9 mouse cellular contexts compared by ENCODE assay signal in genomic region chr8:124569100-124569499, GRCm38 (mm10). TPM values are rescaled to one million over a fixed set of nuclear protein-coding genes. Genes with fewer than 3 reads are reported as not detected.
DNase-seq lines count a peak whose midpoint lies in the region; ATAC-seq and TF ChIP-seq lines count a peak whose summit lies in the region.
"Had no signal": no experiment of that assay in that cellular context is flagged by ENCODE, and none has a peak within 500 bp of the region (broad histone marks: within the 10 kb centered on the region; RNA-seq: fewer than 3 reads in every experiment).

No protein-coding gene starts in this region.

- no peaks in the 10 kb centered on the region for H3K9me3 ChIP-seq in heart, embryonic 12.5 days (replicated peaks)
- no peaks in the 10 kb centered on the region for H3K9me3 ChIP-seq in stomach, postnatal 0 days (ENCODE audit: control insufficient read depth, low read length)
- no peaks in the 10 kb centered on the region for H3K9me3 ChIP-seq in intestine, embryonic 15.5 days
- H3K9me3 ChIP-seq: midbrain, embryonic 12.5 days had no signal

- WGBS in heart, adult 2 months: 46% methylated on average over 2 of the region's 2 CpGs
- 71% methylated on average over 2 of the region's 2 CpGs for WGBS in heart, embryonic 12.5 days
- WGBS in stomach, postnatal 0 days: 60% methylated on average over 2 of the region's 2 CpGs
- WGBS in intestine, embryonic 15.5 days: 70% methylated on average over 2 of the region's 2 CpGs

- no peak for TF ChIP-seq POLR2A in heart, adult 2 months (IDR thresholded peaks at IDR 0.05; ENCODE audit: insufficient read depth, low read depth, low read length)

- H3K36me3 ChIP-seq in heart, adult 2 months (ENCODE audit: control insufficient read depth, insufficient read depth, low read length): no peaks in the 10 kb centered on the region
- H3K36me3 ChIP-seq in heart, embryonic 12.5 days: no peaks in the 10 kb centered on the region
- no peaks in the 10 kb centered on the region for H3K36me3 ChIP-seq in stomach, postnatal 0 days (ENCODE audit: control insufficient read depth, insufficient read depth, low read length)
- no peaks in the 10 kb centered on the region for H3K36me3 ChIP-seq in intestine, embryonic 15.5 days
- H3K36me3 ChIP-seq: midbrain, embryonic 12.5 days had no signal

- TF ChIP-seq CTCF in heart, adult 2 months (IDR thresholded peaks at IDR 0.05): no peak
- TF ChIP-seq CTCF in stomach, postnatal 0 days (IDR thresholded peaks at IDR 0.05; ENCODE audit: low read depth): no peak

- no peak for DNase-seq in heart, adult 2 months
- peak; percentile 65 for DNase-seq in retina, postnatal 1 day
- no peak for DNase-seq in retina, embryonic 14.5 days (ENCODE audit: low spot score)
- DNase-seq in layer of hippocampus, adult 8-10 months (ENCODE audit: low spot score in 2 of 2): peak; percentile 70 to 77
- no peak for DNase-seq in stomach, postnatal 0 days (ENCODE audit: low spot score)
- DNase-seq in urinary bladder, postnatal 36 days (ENCODE audit: low spot score in 2 of 2): no peak

- no peaks in the 10 kb centered on the region for H3K27me3 ChIP-seq in heart, adult 2 months (ENCODE audit: control insufficient read depth, insufficient read depth, low read length)
- H3K27me3 ChIP-seq in heart, embryonic 12.5 days (replicated peaks): peaks cover 4% of the 10 kb centered on the region; the same call in 1 of the 2 replicates
- H3K27me3 ChIP-seq in stomach, postnatal 0 days (ENCODE audit: control insufficient read depth, insufficient read depth, low read length): no peaks in the 10 kb centered on the region
- no peaks in the 10 kb centered on the region for H3K27me3 ChIP-seq in intestine, embryonic 15.5 days (replicated peaks)

- ATAC-seq in heart, embryonic 12.5 days (ENCODE audit: insufficient number of reproducible peaks, low FRiP score): no peak
- no peak for ATAC-seq in stomach, postnatal 0 days (ENCODE audit: low FRiP score, low TSS enrichment)
- ATAC-seq in intestine, embryonic 15.5 days: no peak

- H3K4me1 ChIP-seq in heart, adult 2 months (ENCODE audit: control insufficient read depth, insufficient read depth, low read length): peaks cover 6% of the 10 kb centered on the region
- H3K4me1 ChIP-seq in heart, embryonic 12.5 days (replicated peaks): peaks cover 29% of the 10 kb centered on the region
- H3K4me1 ChIP-seq in stomach, postnatal 0 days (replicated peaks; ENCODE audit: control insufficient read depth, insufficient read depth): no peaks in the 10 kb centered on the region
- H3K4me1 ChIP-seq in intestine, embryonic 15.5 days (replicated peaks): peaks cover 25% of the 10 kb centered on the region

- no peaks in the 10 kb centered on the region for H3K79me2 ChIP-seq in heart, adult 2 months (replicated peaks; ENCODE audit: control insufficient read depth, insufficient read depth, low read length)

- no peak for TF ChIP-seq EP300 in heart, adult 2 months (IDR thresholded peaks at IDR 0.05; ENCODE audit: insufficient read depth, low read depth, low read length)
- TF ChIP-seq EP300 in stomach, postnatal 0 days (optimal IDR thresholded peaks at IDR 0.05): no peak

- peak overlapping the region; percentile 64 for H3K27ac ChIP-seq in heart, adult 2 months
- H3K27ac ChIP-seq in heart, embryonic 12.5 days (ENCODE audit: poor library complexity, severe bottlenecking): no peak overlapping the region
- peak overlapping the region; percentile 73 for H3K27ac ChIP-seq in stomach, postnatal 0 days (replicated peaks)
- no peak overlapping the region for H3K27ac ChIP-seq in intestine, embryonic 15.5 days
- H3K27ac ChIP-seq: midbrain, embryonic 12.5 days had no signal

- no peak overlapping the region for H3K4me3 ChIP-seq in heart, adult 2 months
- H3K4me3 ChIP-seq in heart, embryonic 12.5 days: no peak overlapping the region
- H3K4me3 ChIP-seq in stomach, postnatal 0 days (ENCODE audit: low read depth, low read length): peak overlapping the region; percentile 19
- no peak overlapping the region for H3K4me3 ChIP-seq in intestine, embryonic 15.5 days (replicated peaks)
- H3K4me3 ChIP-seq: midbrain, embryonic 12.5 days had no signal

- intact Hi-C loops in heart, adult 2 months (cut with DNase I): no loop called here

- H3K4me2 ChIP-seq in heart, embryonic 12.5 days: no peak overlapping the region
- H3K4me2 ChIP-seq in stomach, postnatal 0 days (replicated peaks; ENCODE audit: low read depth): peak overlapping the region; percentile 26
- no peak overlapping the region for H3K4me2 ChIP-seq in intestine, embryonic 15.5 days (replicated peaks)
- H3K4me2 ChIP-seq: midbrain, embryonic 12.5 days had no signal

- no peak overlapping the region for H3K9ac ChIP-seq in heart, adult 2 months (ENCODE audit: low read depth, low read length)
- H3K9ac ChIP-seq in heart, embryonic 12.5 days: no peak overlapping the region
- peak overlapping the region; percentile 48 for H3K9ac ChIP-seq in stomach, postnatal 0 days (ENCODE audit: low read length)
- H3K9ac ChIP-seq in intestine, embryonic 15.5 days: no peak overlapping the region
- H3K9ac ChIP-seq: midbrain, embryonic 12.5 days had no signal

RNA-seq across cellular contexts. Expression of gene Agt, which starts 0.4 kb away (rescaled TPM):
- total RNA-seq in heart, adult 2 months (2021): 10 to 100 TPM; 10.3 to 10.5 TPM
- 9.4 and 10.1 TPM in 2 replicates for polyA plus RNA-seq in heart, adult 2 months (2012; rRNA removed)
- polyA plus RNA-seq in heart, embryonic 12.5 days (2016; fragmentation: Nextera tagmentation; extraction: Ambion mirVana): 0.43 and 0.71 TPM in 2 replicates
- 10 to 100 TPM; 22.3 to 34.0 (median 30.1) TPM for total RNA-seq in layer of hippocampus, adult 8-10 months (2022)
- 42.8 and 44.5 TPM in 2 replicates for polyA plus RNA-seq in stomach, postnatal 0 days (2015; fragmentation: Nextera tagmentation; extraction: Ambion mirVana)
- 4.1 and 5.8 TPM in 2 replicates for polyA plus RNA-seq in intestine, embryonic 15.5 days (2015; fragmentation: Nextera tagmentation; extraction: Ambion mirVana)

RNA-seq across cellular contexts. Expression of gene Capn9, which starts 6.8 kb away (rescaled TPM):
- not detected for total RNA-seq in heart, adult 2 months (2021)
- polyA plus RNA-seq in heart, adult 2 months (2012; rRNA removed): 0.06 TPM in 1 of 2 replicates, not detected in the other
- 0.08 and 0.34 TPM in 2 replicates for polyA plus RNA-seq in heart, embryonic 12.5 days (2016; fragmentation: Nextera tagmentation; extraction: Ambion mirVana)
- total RNA-seq in layer of hippocampus, adult 8-10 months (2022): under 1 TPM in 2 of 4 experiments, not detected in 2; 0.12 to 0.14 TPM
- polyA plus RNA-seq in stomach, postnatal 0 days (2015; fragmentation: Nextera tagmentation; extraction: Ambion mirVana): 12.8 and 17.6 TPM in 2 replicates
- 1.6 and 1.7 TPM in 2 replicates for polyA plus RNA-seq in intestine, embryonic 15.5 days (2015; fragmentation: Nextera tagmentation; extraction: Ambion mirVana)

RNA-seq across cellular contexts. Expression of gene Cog2, which starts 48.5 kb away (rescaled TPM):
- 10 to 100 TPM; 25.9 to 28.4 TPM for total RNA-seq in heart, adult 2 months (2021)
- 11.5 and 15.9 TPM in 2 replicates for polyA plus RNA-seq in heart, adult 2 months (2012; rRNA removed)
- 27.0 and 30.1 TPM in 2 replicates for polyA plus RNA-seq in heart, embryonic 12.5 days (2016; fragmentation: Nextera tagmentation; extraction: Ambion mirVana)
- 10 to 100 TPM; 42.8 to 48.9 (median 47.1) TPM for total RNA-seq in layer of hippocampus, adult 8-10 months (2022)
- 23.3 and 24.9 TPM in 2 replicates for polyA plus RNA-seq in stomach, postnatal 0 days (2015; fragmentation: Nextera tagmentation; extraction: Ambion mirVana)
- 31.2 and 34.4 TPM in 2 replicates for polyA plus RNA-seq in intestine, embryonic 15.5 days (2015; fragmentation: Nextera tagmentation; extraction: Ambion mirVana)

Comparison
In these comparisons a context has a peak if more than half of its experiments do, and no peak if none do; other contexts are left out.
1. DNase-seq: peak in retina, postnatal 1 day (single experiment) and layer of hippocampus, adult 8-10 months (2 of 2); none in heart, adult 2 months (0 of 2), retina, embryonic 14.5 days (single experiment), stomach, postnatal 0 days (single experiment) and urinary bladder, postnatal 36 days (0 of 2).
2. H3K27ac ChIP-seq: peak in heart, adult 2 months (single experiment) and stomach, postnatal 0 days (single experiment); none in heart, embryonic 12.5 days (single experiment) and intestine, embryonic 15.5 days (single experiment).